Mouse (Mus musculus) G1E-ER4 (cell line): Measurements from ENCODE around the gene Pym1. TPM values are rescaled to one million over a fixed set of nuclear protein-coding genes. Genes with fewer than 3 reads are reported as not detected.

ENCODE experiments used
- GATA1 ChIP-seq: IDR thresholded peaks from one replicate; pipeline ENCODE4 v1.8.0; 2012; ENCODE audit warnings: low read length, inconsistent platforms
- polyA plus RNA-seq: library from polyadenylated mRNA; stranded (reverse); fragments of >175 nt; gene quantifications from 2 replicates; pipeline ENCODE4 v1.2.3, GENCODE M21; 2012

Pym1 gene
- polyA plus RNA-seq, 1 experiment, result 166 TPM

DNA sequence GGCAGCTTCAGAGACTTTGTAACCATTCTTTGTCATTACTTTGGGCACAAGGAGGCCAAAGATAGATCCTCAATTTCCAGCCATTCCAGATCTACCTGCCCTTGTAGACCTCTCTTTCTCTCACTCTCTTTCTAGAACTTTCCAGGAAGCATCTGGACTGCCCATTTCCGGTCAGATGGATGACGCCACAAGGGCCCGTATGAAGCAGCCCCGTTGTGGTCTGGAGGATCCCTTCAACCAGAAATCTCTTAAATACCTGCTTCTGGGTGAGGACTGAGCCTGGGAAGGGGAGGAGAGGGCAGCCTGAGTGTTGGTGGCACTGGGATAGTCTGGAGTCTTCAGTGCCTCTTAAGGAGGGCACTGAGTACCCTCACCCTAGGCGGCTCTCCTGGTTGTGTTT, 46.7 kb downstream of the Pym1 start:
- no peak for TF ChIP-seq GATA1

DNA sequence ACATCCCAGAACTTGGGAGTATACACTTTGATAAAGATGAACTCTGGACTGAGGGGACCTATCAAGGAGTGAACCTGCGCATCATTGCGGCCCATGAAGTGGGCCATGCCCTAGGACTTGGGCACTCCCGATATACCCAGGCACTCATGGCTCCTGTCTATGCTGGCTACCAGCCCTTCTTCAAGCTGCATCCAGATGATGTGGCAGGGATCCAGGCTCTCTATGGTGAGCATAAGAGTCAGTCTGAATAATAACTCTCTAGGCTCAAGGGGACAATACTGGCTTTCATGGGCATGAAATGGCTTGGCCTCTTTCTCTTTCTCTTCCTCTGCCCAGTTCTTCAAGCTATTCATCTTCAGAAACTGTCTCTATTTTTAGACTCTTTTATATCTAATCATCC, 47.9 kb downstream of the Pym1 start:
- no peak for TF ChIP-seq GATA1

DNA sequence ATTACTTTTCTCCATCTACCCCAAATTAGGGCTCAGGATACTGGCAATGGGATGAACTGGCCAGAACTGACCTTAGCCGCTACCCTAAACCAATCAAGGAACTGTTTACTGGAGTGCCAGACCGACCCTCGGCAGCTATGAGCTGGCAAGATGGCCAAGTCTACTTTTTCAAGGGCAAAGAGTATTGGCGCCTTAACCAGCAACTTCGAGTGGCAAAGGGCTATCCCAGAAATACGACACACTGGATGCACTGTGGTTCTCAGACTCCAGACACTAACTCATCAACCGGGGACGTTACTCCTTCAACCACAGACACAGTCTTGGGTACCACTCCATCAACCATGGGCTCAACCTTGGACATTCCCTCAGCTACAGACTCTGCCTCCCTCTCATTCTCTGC, 51.0 kb downstream of the Pym1 start:
- no peak for TF ChIP-seq GATA1

DNA sequence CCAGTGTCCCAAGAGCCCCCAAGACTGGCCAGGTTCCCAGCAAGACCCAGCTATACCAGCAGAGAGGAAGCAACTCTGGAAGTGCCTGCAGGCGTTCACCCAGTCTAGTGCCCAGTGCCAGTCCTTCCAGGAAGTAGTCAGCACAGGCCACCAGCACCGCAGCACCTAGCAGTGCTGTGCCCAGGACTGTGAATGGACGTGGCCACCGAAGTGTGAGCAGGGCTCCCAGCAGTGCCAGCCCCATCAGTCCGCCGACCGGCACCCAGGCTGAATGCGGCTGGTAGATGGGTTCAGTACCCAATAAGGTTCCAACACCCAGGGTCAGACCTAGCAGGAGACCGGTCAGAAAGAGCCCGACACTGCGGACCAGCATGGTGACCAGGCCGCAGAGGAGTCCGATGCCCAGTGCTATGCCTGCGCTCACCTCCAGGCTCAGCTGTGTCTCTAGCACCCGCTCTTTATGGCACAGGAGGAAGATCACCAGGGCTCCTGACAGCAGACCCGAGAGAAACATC, 54.3 kb downstream of the Pym1 start:
- TF ChIP-seq GATA1, result no peak

GRCm38 (mm10) chr10:128802956-128803355, 55.3 kb downstream of the Pym1 start:
- no peak for TF ChIP-seq GATA1

GRCm38 (mm10) chr10:128803361-128803760, 55.7 kb downstream of the Pym1 start:
- no peak for TF ChIP-seq GATA1

DNA sequence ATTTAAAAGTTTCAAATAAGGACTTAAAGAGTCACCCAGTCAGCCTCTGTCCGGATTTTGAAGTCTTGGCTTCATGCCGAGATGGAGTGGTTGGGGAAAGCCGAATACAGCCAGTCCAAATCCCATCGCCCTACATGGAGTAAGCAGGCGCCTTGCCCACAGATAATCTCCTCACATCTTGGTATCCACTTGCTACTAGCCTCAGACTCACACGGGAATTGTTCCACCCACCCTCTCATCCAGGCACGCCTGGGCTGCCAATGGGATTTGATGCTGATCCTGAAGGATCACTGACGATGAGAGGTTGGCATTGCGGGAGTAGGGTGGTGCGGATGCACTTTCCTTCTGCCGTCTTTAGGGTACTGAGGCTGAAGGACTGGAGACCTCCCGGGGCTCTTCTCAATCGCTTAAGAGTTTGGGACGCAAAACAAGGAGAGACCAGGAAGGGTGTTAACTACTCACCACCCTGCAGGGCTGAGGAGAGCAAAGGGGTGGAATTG, 56.1 kb downstream of the Pym1 start, which contains the start of gene Dnajc14:
Gene Dnajc14, plus strand, starts transcription at position 292 of the 500 bp plus-strand sequence.
- no peak for TF ChIP-seq GATA1

GRCm38 (mm10) chr10:128804271-128805091, 56.8 kb downstream of the Pym1 start, which contains the start of gene Tmem198b:
TSS of gene Tmem198b (minus strand) at chr10:128804370.
- no peak for TF ChIP-seq GATA1

DNA sequence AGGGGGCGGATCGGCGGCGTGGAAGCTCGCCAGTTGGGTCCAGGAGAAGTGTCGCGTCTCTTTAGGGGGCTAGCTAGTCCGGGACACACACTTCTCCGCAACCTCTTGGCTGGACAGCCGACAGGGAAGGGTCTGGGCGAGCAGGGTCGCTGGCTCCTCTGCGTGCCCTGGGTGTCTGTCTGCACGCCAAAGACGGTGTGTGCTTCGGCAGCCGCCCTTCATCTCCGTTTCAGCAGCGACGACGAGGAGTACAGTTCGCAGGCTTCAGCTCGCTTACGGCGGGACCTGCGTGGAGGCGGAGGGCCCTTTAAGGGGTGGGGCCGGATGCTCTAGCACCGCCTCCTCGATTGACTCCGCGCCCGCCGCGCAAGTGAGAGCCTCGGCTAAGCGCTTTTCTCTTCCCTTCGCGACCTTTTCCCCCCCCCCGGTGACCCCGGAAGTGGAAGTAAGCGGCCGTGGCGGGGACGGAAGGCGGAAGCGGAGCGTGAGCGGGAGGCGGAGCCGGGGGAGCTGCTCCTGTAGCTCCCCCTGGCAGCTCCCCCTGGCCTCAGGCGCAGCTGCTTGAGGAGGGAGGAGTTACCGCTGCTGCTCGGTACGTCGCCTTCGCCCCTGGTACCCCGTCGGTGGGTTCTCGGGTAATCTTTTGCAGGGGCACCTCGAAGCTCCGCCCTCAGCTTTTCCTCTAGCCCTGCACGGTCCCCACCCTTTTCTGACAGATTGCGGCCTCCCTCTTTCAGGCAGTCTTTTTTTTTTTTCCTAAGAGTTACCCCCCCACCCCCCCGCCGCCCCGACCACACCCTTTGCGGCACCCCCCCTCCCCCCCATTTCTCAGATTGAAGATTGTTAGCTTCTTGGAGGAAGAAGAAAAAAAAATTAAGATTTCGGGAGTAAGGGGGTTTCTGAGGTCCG, 57.7 kb downstream of the Pym1 start:
- no peak for TF ChIP-seq GATA1

DNA sequence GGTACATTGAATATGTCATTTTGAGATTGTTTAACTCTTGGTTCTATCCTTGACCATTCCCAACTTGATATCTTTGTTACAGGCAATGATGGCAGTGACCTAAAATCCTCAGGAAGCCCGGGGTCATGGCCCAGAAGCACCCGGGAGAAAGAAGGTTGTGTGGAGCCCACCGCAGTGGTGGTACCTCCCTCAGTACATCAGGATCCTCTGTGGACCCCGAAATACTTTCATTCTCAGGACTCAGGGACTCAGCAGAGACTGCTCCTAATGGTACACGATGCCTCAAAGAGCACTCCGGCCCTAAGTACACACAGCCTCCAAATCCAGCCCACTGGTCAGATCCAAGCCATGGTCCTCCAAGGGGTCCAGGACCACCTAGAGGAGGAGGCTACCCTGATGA, 58.4 kb downstream of the Pym1 start:
- no peak for TF ChIP-seq GATA1

- TF ChIP-seq GATA1, result no peak
These were observed 59.3 kb downstream of the Pym1 start for GRCm38 (mm10) chr10:128807018-128807417.

Other genes with a start within 250 kb of the Pym1 start
- gene Myl6b, start 249.2 kb upstream of the Pym1 start, polyA plus RNA-seq, result 18.5 and 18.8 TPM in 2 replicates
- gene Esyt1, start 222.0 kb upstream of the Pym1 start, polyA plus RNA-seq, result 77.9 and 92.1 TPM in 2 replicates
- gene Zc3h10, start 200.1 kb upstream of the Pym1 start, polyA plus RNA-seq, result 18.8 and 21.2 TPM in 2 replicates
- 8,707 and 11,892 TPM in 2 replicates for gene Rpl41, start 198.6 kb upstream of the Pym1 start, polyA plus RNA-seq
- gene Pa2g4, start 181.9 kb upstream of the Pym1 start, polyA plus RNA-seq, result 631 and 749 TPM in 2 replicates
- 0.39 TPM in 2 replicates for gene Erbb3, start 158.2 kb upstream of the Pym1 start, polyA plus RNA-seq
- gene Rps26, start 121.1 kb upstream of the Pym1 start, polyA plus RNA-seq, result 1,312 and 5,477 TPM in 2 replicates
- gene Ikzf4, start 101.9 kb upstream of the Pym1 start, polyA plus RNA-seq, result 2.7 and 3.6 TPM in 2 replicates
- 0.66 and 0.90 TPM in 2 replicates for gene Suox, start 73.8 kb upstream of the Pym1 start, polyA plus RNA-seq
- gene Rab5b, start 51.6 kb upstream of the Pym1 start, polyA plus RNA-seq, result 14.3 and 19.7 TPM in 2 replicates
- 0.10 and 0.18 TPM in 2 replicates for gene Pmel, start 43.7 kb upstream of the Pym1 start, polyA plus RNA-seq
- gene Cdk2, start 42.9 kb upstream of the Pym1 start, polyA plus RNA-seq, result 21.0 and 30.8 TPM in 2 replicates
- gene Dgka, start 3.0 kb upstream of the Pym1 start, polyA plus RNA-seq, result 0.12 TPM in 2 replicates
- gene Mmp19, start 43.0 kb downstream of the Pym1 start, polyA plus RNA-seq, result 0.02 TPM in 1 of 2 replicates, not detected in the other
- 9.6 and 12.6 TPM in 2 replicates for gene Dnajc14, start 56.2 kb downstream of the Pym1 start, polyA plus RNA-seq
- 1.2 and 1.6 TPM in 2 replicates for gene Tmem198b, start 56.5 kb downstream of the Pym1 start, polyA plus RNA-seq
- 4.5 and 7.1 TPM in 2 replicates for gene Sarnp, start 69.4 kb downstream of the Pym1 start, polyA plus RNA-seq
- 16.4 and 19.8 TPM in 2 replicates for gene Ormdl2, start 73.8 kb downstream of the Pym1 start, polyA plus RNA-seq
- 0.02 and 0.04 TPM in 2 replicates for gene Gdf11, start 143.8 kb downstream of the Pym1 start, polyA plus RNA-seq
- not detected in 2 replicates for gene Cd63, start 153.1 kb downstream of the Pym1 start, polyA plus RNA-seq
- gene Rdh5, start 175.0 kb downstream of the Pym1 start, polyA plus RNA-seq, result 0.61 and 0.65 TPM in 2 replicates
- 105 and 109 TPM in 2 replicates for gene Bloc1s1, start 176.1 kb downstream of the Pym1 start, polyA plus RNA-seq
- 0.43 and 0.71 TPM in 2 replicates for gene Itga7, start 185.9 kb downstream of the Pym1 start, polyA plus RNA-seq
- 0.06 TPM in 1 of 2 replicates, not detected in the other for gene Mettl7b, start 213.1 kb downstream of the Pym1 start, polyA plus RNA-seq
- not detected in 2 replicates for gene Olfr9, start 241.5 kb downstream of the Pym1 start, polyA plus RNA-seq